In genomic region chr11:102246871-102247270, GRCm38 (mm10) we compare ENCODE assay signal across 1 mouse cellular context.
TF ChIP-seq lines count a peak whose summit lies in the region.

No protein-coding gene starts in this region.

TF ChIP-seq in ES-E14, 5 proteins besides CTCF, POLR2A, EP300 and RAD21 (continued from another document):
- 0 out of 2 replicates have a peak, but pooled peaks have one; percentile 43 for TF ChIP-seq ZNF384 (IDR thresholded peaks at IDR 0.05; ENCODE audit: low read depth, low read length)
